Mouse (Mus musculus): Measurements from ENCODE around the gene Cox19.

Gene Cox19

GRCm38 (mm10) chr5:139291811-139292560 is 59.2 kb downstream of the Cox19 start:
- no peak for DNase-seq

- DNase-seq: no peak
Observed at GRCm38 (mm10) chr5:139290467-139291259, 60.6 kb downstream of the Cox19 start.

DNA sequence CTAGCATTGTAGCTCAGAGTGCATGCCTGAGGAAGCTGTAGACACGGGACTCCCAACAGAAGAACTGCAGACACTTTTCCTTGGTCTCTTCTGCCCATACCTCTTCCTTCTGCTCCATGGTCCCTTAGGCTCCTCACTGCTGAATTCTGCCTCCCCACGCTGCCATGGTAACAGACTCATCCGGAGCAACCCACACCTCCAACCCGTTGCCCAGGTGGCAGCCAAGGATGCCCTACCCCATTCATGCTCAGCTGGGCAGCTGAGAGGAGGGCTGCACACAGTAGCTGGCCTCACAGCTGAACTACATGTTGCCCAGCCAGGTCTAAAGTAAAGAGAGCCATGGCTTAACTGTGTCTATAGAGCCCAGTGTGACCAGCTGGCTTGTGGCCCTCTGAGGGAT is 62.6 kb downstream of the Cox19 start:
- no peak for DNase-seq

DNA sequence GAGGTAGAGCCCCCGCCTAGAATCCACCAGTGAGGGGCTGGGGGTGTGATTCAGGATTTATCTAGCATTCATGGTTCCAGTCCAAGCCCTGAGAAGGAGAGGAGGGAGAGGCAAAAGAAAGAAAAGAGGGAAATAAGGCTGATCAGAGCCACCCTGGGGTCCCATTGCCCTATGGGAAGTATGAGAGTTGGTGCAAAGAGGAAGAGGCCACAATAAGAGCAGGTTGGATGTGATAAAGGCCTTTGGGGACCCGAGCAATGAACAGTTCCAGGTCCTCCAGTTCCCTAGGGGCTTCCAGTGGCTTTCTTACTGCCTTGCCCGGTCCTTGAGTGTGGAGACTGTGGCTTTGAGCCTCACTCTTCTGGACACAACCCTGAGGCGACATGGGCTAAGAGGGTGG is 63.4 kb downstream of the Cox19 start:
- no peak for DNase-seq

- DNase-seq: no peak
Observed at GRCm38 (mm10) chr5:139287099-139287498, 64.1 kb downstream of the Cox19 start.
